ENCODE assay signal across 37 mouse cellular contexts in genomic region chr9:110858967-110859596, GRCm38 (mm10). TPM values are rescaled to one million over a fixed set of nuclear protein-coding genes. Genes with fewer than 3 reads are reported as not detected.
DNase-seq lines count a peak whose midpoint lies in the region; ATAC-seq and TF ChIP-seq lines count a peak whose summit lies in the region.
"Had no signal": no experiment of that assay in that cellular context is flagged by ENCODE, and none has a peak within 500 bp of the region (broad histone marks: within the 10 kb centered on the region; RNA-seq: fewer than 3 reads in every experiment).

No protein-coding gene starts in this region.

- H3K36me3 ChIP-seq in liver, embryonic 12.5 days = peaks cover 3% of the 10 kb centered on the region; the same call in 1 of the 2 replicates
- no peaks in the 10 kb centered on the region for H3K36me3 ChIP-seq in liver, postnatal 0 days (replicated peaks; ENCODE audit: insufficient read depth, low read length)
- no peaks in the 10 kb centered on the region for H3K36me3 ChIP-seq in forebrain, postnatal 0 days (ENCODE audit: insufficient read depth)
- H3K36me3 ChIP-seq: hindbrain, embryonic 12.5 days; intestine, embryonic 15.5 days; limb, embryonic 10.5 days; limb, embryonic 15.5 days; lung, embryonic 15.5 days; midbrain, embryonic 13.5 days; neural tube, embryonic 13.5 days had no signal

- TF ChIP-seq CTCF in liver, postnatal 0 days (IDR thresholded peaks at IDR 0.05; ENCODE audit: low read depth) = no peak
- TF ChIP-seq CTCF in forebrain, postnatal 0 days (IDR thresholded peaks at IDR 0.05; ENCODE audit: low read depth) = no peak

- TF ChIP-seq EP300 in liver, postnatal 0 days (IDR thresholded peaks at IDR 0.05; ENCODE audit: low read depth) = peak; percentile 93

- peak overlapping the region; percentile 92 for H3K27ac ChIP-seq in liver, embryonic 12.5 days
- no peak overlapping the region for H3K27ac ChIP-seq in liver, postnatal 0 days (ENCODE audit: low read depth)
- no peak overlapping the region for H3K27ac ChIP-seq in forebrain, postnatal 0 days (ENCODE audit: low read depth, low read length)
- H3K27ac ChIP-seq: heart, adult 2 months; hindbrain, embryonic 12.5 days; hindbrain, postnatal 0 days; intestine, embryonic 15.5 days; limb, embryonic 10.5 days; limb, embryonic 15.5 days; lung, embryonic 15.5 days; midbrain, embryonic 13.5 days; neural tube, embryonic 13.5 days had no signal

- ATAC-seq in liver, embryonic 12.5 days = peak; percentile 95
- peak; percentile 85 for ATAC-seq in liver, postnatal 0 days
- no peak for ATAC-seq in forebrain, postnatal 0 days
- ATAC-seq: CD4-positive, CD25-positive, alpha-beta regulatory T cell, adult 4 months; forebrain, embryonic 14.5 days; hindbrain, postnatal 0 days; midbrain, embryonic 13.5 days had no signal

- no peaks in the 10 kb centered on the region for H3K9me3 ChIP-seq in liver, embryonic 12.5 days (replicated peaks)
- H3K9me3 ChIP-seq in liver, postnatal 0 days (ENCODE audit: low read length) = no peaks in the 10 kb centered on the region
- no peaks in the 10 kb centered on the region for H3K9me3 ChIP-seq in forebrain, postnatal 0 days (ENCODE audit: low read length)
- H3K9me3 ChIP-seq: hindbrain, embryonic 12.5 days; intestine, embryonic 15.5 days; limb, embryonic 10.5 days; limb, embryonic 15.5 days; lung, embryonic 15.5 days; megakaryocyte, embryonic 14.5 days; midbrain, embryonic 13.5 days; neural tube, embryonic 13.5 days had no signal

- WGBS in liver, embryonic 12.5 days (ENCODE audit: insufficient replicate concordance) = 21% methylated on average over 5 of the region's 5 CpGs
- WGBS in liver, postnatal 0 days (ENCODE audit: insufficient replicate concordance) = 63% methylated on average over 5 of the region's 5 CpGs
- 90% methylated on average over 5 of the region's 5 CpGs for WGBS in forebrain, postnatal 0 days

- H3K4me2 ChIP-seq in liver, embryonic 12.5 days = peak overlapping the region; percentile 78
- 0 out of 2 replicates have a peak overlapping the region, but pooled peaks have one; percentile 9 for H3K4me2 ChIP-seq in liver, postnatal 0 days (ENCODE audit: low read depth, low read length)
- no peak overlapping the region for H3K4me2 ChIP-seq in forebrain, postnatal 0 days (ENCODE audit: low read depth)
- H3K4me2 ChIP-seq: hindbrain, embryonic 12.5 days; intestine, embryonic 15.5 days; limb, embryonic 15.5 days; lung, embryonic 15.5 days; midbrain, embryonic 13.5 days; neural tube, embryonic 13.5 days had no signal

- H3K27me3 ChIP-seq in liver, embryonic 12.5 days (replicated peaks) = peaks cover 24% of the 10 kb centered on the region; the same call in 1 of the 2 replicates
- H3K27me3 ChIP-seq in liver, postnatal 0 days (ENCODE audit: insufficient read depth, low read length) = peaks cover 5% of the 10 kb centered on the region; the same call in 1 of the 2 replicates
- peaks cover 13% of the 10 kb centered on the region; the same call in 1 of the 2 replicates for H3K27me3 ChIP-seq in forebrain, postnatal 0 days (ENCODE audit: insufficient read depth, low read length)

- peak overlapping the region; percentile 58 for H3K4me3 ChIP-seq in liver, embryonic 12.5 days
- H3K4me3 ChIP-seq in liver, postnatal 0 days (ENCODE audit: low read depth, low read length) = no peak overlapping the region
- no peak overlapping the region for H3K4me3 ChIP-seq in forebrain, postnatal 0 days (ENCODE audit: low read depth, low read length)
- H3K4me3 ChIP-seq: heart, adult 2 months; hindbrain, embryonic 12.5 days; intestine, embryonic 15.5 days; limb, embryonic 15.5 days; lung, embryonic 15.5 days; megakaryocyte, embryonic 14.5 days; midbrain, embryonic 13.5 days; neural tube, embryonic 13.5 days had no signal

- peaks cover 52% of the 10 kb centered on the region for H3K4me1 ChIP-seq in liver, embryonic 12.5 days
- H3K4me1 ChIP-seq in liver, postnatal 0 days (ENCODE audit: insufficient read depth) = peaks cover 3% of the 10 kb centered on the region
- no peaks in the 10 kb centered on the region for H3K4me1 ChIP-seq in forebrain, postnatal 0 days (ENCODE audit: insufficient read depth)

- peak overlapping the region; percentile 70 for H3K9ac ChIP-seq in liver, embryonic 12.5 days
- H3K9ac ChIP-seq in liver, postnatal 0 days (replicated peaks) = no peak overlapping the region
- H3K9ac ChIP-seq in forebrain, postnatal 0 days = no peak overlapping the region
- H3K9ac ChIP-seq: hindbrain, embryonic 12.5 days; intestine, embryonic 15.5 days; limb, embryonic 15.5 days; lung, embryonic 15.5 days; midbrain, embryonic 13.5 days; neural tube, embryonic 13.5 days had no signal

- peak; percentile 38 for DNase-seq in MEL-GATA-1-ER (ENCODE audit: extremely low read depth, low read depth)
- DNase-seq in c-Kit-positive CD71-positive TER-119-positive erythroid progenitor cells, embryonic 14.5 days (ENCODE audit: low spot score) = peak; percentile 16
- DNase-seq in liver, postnatal 0 days = no peak
- no peak for DNase-seq in heart, postnatal 4 days
- DNase-seq in Muller cell, postnatal 12 days (ENCODE audit: inconsistent ontology term) = no peak
- DNase-seq in forebrain, postnatal 0 days = no peak
- DNase-seq: adrenal gland, adult 8-10 months; cerebellum, adult 2 months; cerebellum, postnatal 14 days; heart, adult 2 months; heart, postnatal 14 days; kidney, adult 2 months; kidney, postnatal 36 days; lung, postnatal 36 days; thymus, postnatal 14 days had no signal

RNA-seq across cellular contexts. Expression of gene Prss50, which starts 1.3 kb away (rescaled TPM):
- 27.5 and 30.9 TPM in 2 replicates for polyA plus RNA-seq in liver, embryonic 12.5 days (2016; fragmentation: Nextera tagmentation; extraction: Ambion mirVana)
- polyA plus RNA-seq in liver, postnatal 0 days (2015; fragmentation: Nextera tagmentation; extraction: Ambion mirVana) = 9.2 and 10.3 TPM in 2 replicates
- total RNA-seq in heart, postnatal 4 days (2021) = not detected
- 0.24 TPM in 1 of 2 replicates, not detected in the other for total RNA-seq in forebrain, postnatal 0 days (2014; rRNA removed)
- 0.54 and 0.63 TPM in 2 replicates for polyA plus RNA-seq in forebrain, postnatal 0 days (2015; fragmentation: Nextera tagmentation; extraction: Ambion mirVana)
- total RNA-seq: adrenal gland, adult 8-10 months; gastrocnemius, adult 18-20 months; gastrocnemius, postnatal 4 days; heart, adult 2 months; heart, postnatal 14 days had no signal
- polyA plus RNA-seq: CD4-positive, CD25-positive, alpha-beta regulatory T cell, adult 4 months; forebrain, embryonic 14.5 days; heart, adult 2 months; heart, embryonic 14.5 days; hindbrain, embryonic 12.5 days; kidney, adult 2 months; lung, embryonic 15.5 days; stomach, embryonic 14.5 days; urinary bladder, adult 2 months had no signal

RNA-seq across cellular contexts. Expression of gene Prss46, which starts 14.8 kb away (rescaled TPM):
- polyA plus RNA-seq in liver, embryonic 12.5 days (2016; fragmentation: Nextera tagmentation; extraction: Ambion mirVana) = not detected in 2 replicates
- not detected in 2 replicates for polyA plus RNA-seq in liver, postnatal 0 days (2015; fragmentation: Nextera tagmentation; extraction: Ambion mirVana)
- total RNA-seq in heart, postnatal 4 days (2021) = not detected
- total RNA-seq in forebrain, postnatal 0 days (2014; rRNA removed) = not detected in 2 replicates
- 0.12 TPM in 1 of 2 replicates, not detected in the other for polyA plus RNA-seq in forebrain, postnatal 0 days (2015; fragmentation: Nextera tagmentation; extraction: Ambion mirVana)
- total RNA-seq: adrenal gland, adult 8-10 months; gastrocnemius, adult 18-20 months; gastrocnemius, postnatal 4 days; heart, adult 2 months; heart, postnatal 14 days; hindbrain, postnatal 0 days; layer of hippocampus, adult 8-10 months; left cerebral cortex, adult 8-10 months had no signal
- polyA plus RNA-seq: CD4-positive, CD25-positive, alpha-beta regulatory T cell, adult 4 months; cerebellum, adult 2 months; embryonic facial prominence, embryonic 11.5 days; forebrain, embryonic 14.5 days; frontal cortex, adult 2 months; heart, adult 2 months; heart, embryonic 14.5 days; hindbrain, embryonic 12.5 days; hindbrain, postnatal 0 days; intestine, embryonic 15.5 days; kidney, adult 2 months; kidney, embryonic 16.5 days; limb, embryonic 10.5 days; limb, embryonic 15.5 days; lung, embryonic 15.5 days; midbrain, embryonic 13.5 days; neural tube, embryonic 13.5 days; stomach, embryonic 14.5 days; urinary bladder, adult 2 months had no signal

RNA-seq across cellular contexts. Expression of gene Als2cl, which starts 20.6 kb away (rescaled TPM):
- 2.4 and 3.2 TPM in 2 replicates for polyA plus RNA-seq in liver, embryonic 12.5 days (2016; fragmentation: Nextera tagmentation; extraction: Ambion mirVana)
- polyA plus RNA-seq in liver, postnatal 0 days (2015; fragmentation: Nextera tagmentation; extraction: Ambion mirVana) = 2.2 TPM in 2 replicates
- total RNA-seq in heart, postnatal 4 days (2021) = 10 to 100 TPM; 14.4 to 16.3 TPM
- total RNA-seq in forebrain, postnatal 0 days (2014; rRNA removed) = 3.8 and 4.6 TPM in 2 replicates
- 0.49 and 1.6 TPM in 2 replicates for polyA plus RNA-seq in forebrain, postnatal 0 days (2015; fragmentation: Nextera tagmentation; extraction: Ambion mirVana)

RNA-seq across cellular contexts. Expression of gene Tmie, which starts 20.8 kb away (rescaled TPM):
- 1.4 and 1.6 TPM in 2 replicates for polyA plus RNA-seq in liver, embryonic 12.5 days (2016; fragmentation: Nextera tagmentation; extraction: Ambion mirVana)
- 5.4 and 6.0 TPM in 2 replicates for polyA plus RNA-seq in liver, postnatal 0 days (2015; fragmentation: Nextera tagmentation; extraction: Ambion mirVana)
- total RNA-seq in heart, postnatal 4 days (2021) = under 1 TPM; 0.43 to 0.45 TPM
- total RNA-seq in forebrain, postnatal 0 days (2014; rRNA removed) = 2.5 and 5.3 TPM in 2 replicates
- polyA plus RNA-seq in forebrain, postnatal 0 days (2015; fragmentation: Nextera tagmentation; extraction: Ambion mirVana) = 2.3 and 4.0 TPM in 2 replicates

RNA-seq across cellular contexts. Expression of gene Prss45, which starts 24.7 kb away (rescaled TPM):
- polyA plus RNA-seq in liver, embryonic 12.5 days (2016; fragmentation: Nextera tagmentation; extraction: Ambion mirVana) = not detected in 2 replicates
- polyA plus RNA-seq in liver, postnatal 0 days (2015; fragmentation: Nextera tagmentation; extraction: Ambion mirVana) = not detected in 2 replicates
- total RNA-seq in heart, postnatal 4 days (2021) = under 1 TPM in 1 of 2 experiments, not detected in 1; 0.45 TPM
- 0.38 and 0.71 TPM in 2 replicates for total RNA-seq in forebrain, postnatal 0 days (2014; rRNA removed)
- 0.26 TPM in 1 of 2 replicates, not detected in the other for polyA plus RNA-seq in forebrain, postnatal 0 days (2015; fragmentation: Nextera tagmentation; extraction: Ambion mirVana)
- total RNA-seq: gastrocnemius, adult 18-20 months; gastrocnemius, postnatal 4 days; heart, adult 2 months; heart, postnatal 14 days had no signal
- polyA plus RNA-seq: CD4-positive, CD25-positive, alpha-beta regulatory T cell, adult 4 months; embryonic facial prominence, embryonic 11.5 days; heart, embryonic 14.5 days; hindbrain, embryonic 12.5 days; intestine, embryonic 15.5 days; kidney, adult 2 months; kidney, embryonic 16.5 days; limb, embryonic 10.5 days; limb, embryonic 15.5 days; lung, embryonic 15.5 days; midbrain, embryonic 13.5 days; neural tube, embryonic 13.5 days; stomach, embryonic 14.5 days; urinary bladder, adult 2 months had no signal

Comparison
In these comparisons a context has a peak if more than half of its experiments do, and no peak if none do; other contexts are left out.
1. DNase-seq: peak in MEL-GATA-1-ER (single experiment) and c-Kit-positive CD71-positive TER-119-positive erythroid progenitor cells, embryonic 14.5 days (single experiment); none in liver, postnatal 0 days (single experiment), heart, postnatal 4 days (single experiment), Muller cell, postnatal 12 days (single experiment) and forebrain, postnatal 0 days (single experiment).